Mouse (Mus musculus) cerebellum, postnatal 25 days (tissue): ENCODE results near the gene Pced1a.
"Not testable (repeated sequence)": the region's sequence is repeated elsewhere in the genome, so short reads cannot be mapped to it uniquely, and the experiment has no call there.

Source experiments
- DNase-seq, 2 experiments: peaks; one replicate each; pipeline ENCODE4 v3.0.0; 2021; ENCODE audit warnings: mixed read lengths in 2 of 2

The Pced1a gene

GRCm38 (mm10) chr2:130386212-130386611 is 38.3 kb downstream of the Pced1a start:
- no peak for DNase-seq

DNA sequence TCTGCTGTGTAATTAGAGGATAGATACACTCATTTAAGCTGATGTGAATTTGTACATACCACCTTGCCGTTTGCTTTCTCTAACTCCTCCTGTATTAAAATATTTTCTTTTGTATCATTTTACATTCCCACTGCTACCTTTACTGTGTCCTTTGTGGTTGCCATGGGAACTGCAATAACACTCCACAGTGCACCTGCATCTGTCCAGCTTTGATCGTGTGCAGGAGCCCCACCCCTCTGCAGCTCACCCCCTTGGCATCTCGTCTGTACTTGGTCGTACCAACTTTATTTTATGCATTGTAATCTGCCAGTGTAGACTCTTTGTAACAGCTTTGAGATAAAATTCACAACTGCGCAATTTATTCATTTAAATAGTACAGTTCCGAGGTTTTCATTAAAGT is 40.6 kb downstream of the Pced1a start:
- DNase-seq: no peak

- no peak for DNase-seq
These were observed 41.3 kb downstream of the Pced1a start for GRCm38 (mm10) chr2:130383205-130383604.

DNA sequence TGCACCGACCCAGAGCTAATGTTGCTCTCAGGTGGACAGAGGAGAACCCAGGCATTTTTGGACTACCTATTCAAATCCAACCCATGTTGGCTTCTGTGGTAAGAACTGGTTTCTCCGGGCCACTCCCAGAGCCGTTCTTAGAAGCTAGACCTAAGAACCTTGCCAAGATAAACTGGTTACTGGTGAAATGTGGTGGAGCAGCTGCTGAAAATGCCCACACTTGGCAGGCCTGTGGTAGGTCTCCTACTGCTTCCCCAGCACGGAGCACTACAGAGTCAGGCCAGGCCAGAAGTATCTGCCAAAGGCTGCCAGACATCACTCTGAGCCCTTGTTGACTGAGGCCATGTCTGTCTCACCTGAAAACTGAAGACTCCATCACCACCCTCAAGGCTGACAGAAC is 49.5 kb downstream of the Pced1a start:
- peak; percentile 15 to 18 for DNase-seq

GRCm38 (mm10) chr2:130373026-130373425 is 51.5 kb downstream of the Pced1a start:
- not testable (repeated sequence) for DNase-seq

DNA sequence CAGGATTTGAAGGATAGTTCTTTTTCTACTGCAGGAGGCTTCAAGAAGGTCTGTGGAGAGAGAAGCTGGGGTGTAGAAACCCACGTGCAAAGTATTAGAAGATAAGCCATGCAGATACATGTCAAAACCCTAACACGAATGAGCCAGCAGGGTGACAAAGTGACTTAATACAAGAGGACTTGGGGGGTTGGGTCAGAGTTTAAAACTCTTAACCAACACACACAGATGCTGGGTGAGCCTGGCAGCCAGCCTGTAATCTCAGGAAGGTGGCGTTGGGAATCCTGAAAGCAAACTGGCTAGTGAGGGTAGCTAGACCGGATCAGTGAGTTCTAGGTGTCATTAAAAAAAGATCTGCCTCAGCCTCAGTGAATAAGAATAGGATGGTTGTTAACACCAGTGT is 57.1 kb downstream of the Pced1a start:
- no peak for DNase-seq
